Mouse (Mus musculus) spleen, adult 2 months (tissue): ENCODE results near the gene Cd5.

ENCODE experiments used
- CTCF ChIP-seq: fragments of 200-500 bp; IDR thresholded peaks from 2 replicates; pipeline ENCODE4 v1.5.1; 2011; ENCODE audit warnings: mild to moderate bottlenecking, inconsistent platforms; ENCODE audit not compliant: insufficient read depth, insufficient read length, insufficient replicate concordance; ENCODE audit errors: extremely low read depth
- POLR2A ChIP-seq: fragments of 200-500 bp; IDR thresholded peaks from 2 replicates; pipeline ENCODE4 v1.6.1; 2011; ENCODE audit warnings: low read depth, low read length, inconsistent platforms

GRCm38 (mm10) chr19:10742145-10742544 lies 3.3 kb upstream of the Cd5 start:
- TF ChIP-seq CTCF, result no peak
- no peak for TF ChIP-seq POLR2A
